Mouse (Mus musculus) lung, adult 2 months (tissue): Measurements from ENCODE around the gene Parg.

ENCODE experiments used
- CTCF ChIP-seq: fragments of 200-500 bp; IDR thresholded peaks from 2 replicates; pipeline ENCODE4 v1.5.1; 2011; ENCODE audit warnings: mild to moderate bottlenecking, low read length, control low read depth; ENCODE audit not compliant: insufficient read depth
- POLR2A ChIP-seq: fragments of 200-500 bp; IDR thresholded peaks from 2 replicates; pipeline ENCODE4 v1.6.1; 2011; ENCODE audit warnings: low read depth, mild to moderate bottlenecking, control low read depth, low read length, borderline replicate concordance; ENCODE audit errors: extremely low read depth

- TF ChIP-seq CTCF (no peak), POLR2A (no peak)
Measured at GRCm38 (mm10) chr14:32164173-32165051, 37.3 kb upstream of the Parg start.
